Mouse (Mus musculus) heart, adult 2 months (tissue): ENCODE measurements around the gene Evi5.

Source experiments
- CTCF ChIP-seq: fragments of 200-600 bp; IDR thresholded peaks from 2 replicates; pipeline ENCODE4 v1.8.1; 2022; ENCODE audit warnings: antibody characterized with exemption, mild to moderate bottlenecking, moderate library complexity
- EP300 ChIP-seq: fragments of 200-500 bp; IDR thresholded peaks from 2 replicates; pipeline ENCODE4 v1.6.1; 2011; ENCODE audit warnings: low read depth, low read length, control low read depth; ENCODE audit not compliant: insufficient read depth
- POLR2A ChIP-seq: fragments of 200-500 bp; IDR thresholded peaks from 2 replicates; pipeline ENCODE4 v1.6.1; 2011; ENCODE audit warnings: mild to moderate bottlenecking, low read depth, low read length, control low read depth; ENCODE audit not compliant: insufficient read depth

- TF ChIP-seq POLR2A (no peak), EP300 (no peak), CTCF (no peak)
Observed at GRCm38 (mm10) chr5:107911012-107911411, 36.1 kb upstream of the Evi5 start.
